Comparison of ENCODE assay signal across 14 mouse cellular contexts in the genomic region with DNA sequence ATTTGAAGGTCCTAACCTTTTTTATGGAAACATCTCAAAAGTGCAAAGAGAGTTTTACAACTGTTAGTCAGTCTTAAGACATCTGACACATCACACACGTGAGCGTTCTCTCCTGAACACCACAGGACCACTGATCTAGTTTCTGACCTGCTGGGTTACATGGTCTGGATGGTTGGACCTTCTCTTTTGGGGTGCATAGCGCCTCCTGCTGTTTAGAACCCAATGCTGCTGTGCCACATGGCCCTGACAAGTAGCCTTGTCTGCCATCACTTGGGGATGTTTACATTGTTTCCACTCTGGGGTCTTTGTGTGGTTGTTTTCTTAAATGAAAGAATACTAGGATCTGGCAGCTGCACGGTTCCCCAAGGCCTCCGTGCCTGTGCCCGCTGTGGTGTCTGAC. TPM values are rescaled to one million over a fixed set of nuclear protein-coding genes. Genes with fewer than 3 reads are reported as not detected.
DNase-seq lines count a peak whose midpoint lies in the region; ATAC-seq and TF ChIP-seq lines count a peak whose summit lies in the region.
"Had no signal": no experiment of that assay in that cellular context is flagged by ENCODE, and none has a peak within 500 bp of the region (broad histone marks: within the 10 kb centered on the region; RNA-seq: fewer than 3 reads in every experiment).

No protein-coding gene starts in this region.

- no peaks in the 10 kb centered on the region for H3K27me3 ChIP-seq in kidney, postnatal 0 days (ENCODE audit: insufficient read depth, low read length)

- H3K4me2 ChIP-seq in kidney, postnatal 0 days (ENCODE audit: low read length), result no peak overlapping the region

- DNase-seq in kidney, postnatal 0 days (ENCODE audit: low spot score), result no peak
- no peak for DNase-seq in kidney, postnatal 4 days
- DNase-seq in 3T3-L1 (ENCODE audit: low read depth, low spot score), result peak; percentile 44
- peak; percentile 24 for DNase-seq in A20 (ENCODE audit: low read depth, low spot score)
- no peak for DNase-seq in adrenal gland, postnatal 10 days
- DNase-seq in thymus, postnatal 0 days (ENCODE audit: low spot score), result no peak
- DNase-seq: adrenal gland, adult 2 months; kidney, postnatal 36 days; thymus, postnatal 4 days had no signal

- no peak overlapping the region for H3K9ac ChIP-seq in kidney, postnatal 0 days (ENCODE audit: low read depth, low read length)

- no peaks in the 10 kb centered on the region for H3K9me3 ChIP-seq in kidney, postnatal 0 days (replicated peaks; ENCODE audit: low read length)

- no peak overlapping the region for H3K27ac ChIP-seq in kidney, postnatal 0 days
- H3K27ac ChIP-seq in bone marrow, adult 2 months (ENCODE audit: control insufficient read depth, insufficient read depth, low read depth, low read length, poor library complexity), result no peak overlapping the region

- H3K4me1 ChIP-seq in kidney, postnatal 0 days (replicated peaks; ENCODE audit: insufficient read depth, low read length), result no peaks in the 10 kb centered on the region
- H3K4me1 ChIP-seq in bone marrow, adult 2 months (ENCODE audit: control insufficient read depth, insufficient read depth, low read length), result no peaks in the 10 kb centered on the region

- peaks cover 55% of the 10 kb centered on the region for H3K36me3 ChIP-seq in kidney, postnatal 0 days (ENCODE audit: insufficient read depth, low read length)

- WGBS in kidney, postnatal 0 days, result 90% methylated on average over 6 of the region's 6 CpGs
- 91% methylated on average over 6 of the region's 6 CpGs for WGBS in bone marrow, adult 2 months

- H3K4me3 ChIP-seq in kidney, postnatal 0 days (replicated peaks; ENCODE audit: low read depth, low read length), result no peak overlapping the region
- no peak overlapping the region for H3K4me3 ChIP-seq in bone marrow, adult 2 months (replicated peaks; ENCODE audit: control insufficient read depth, low read depth, low read length)
- H3K4me3 ChIP-seq: erythroblast, embryonic 14.5 days had no signal

- no peak for TF ChIP-seq POLR2A in bone marrow, adult 2 months (IDR thresholded peaks at IDR 0.05; ENCODE audit: borderline replicate concordance, control insufficient read depth, low read depth, low read length)

- TF ChIP-seq CTCF in kidney, postnatal 0 days (IDR thresholded peaks at IDR 0.05; ENCODE audit: low read depth), result peak; percentile 32; the same call in 1 of the 2 replicates
- 0 out of 2 replicates have a peak, but pooled peaks have one; percentile 21 for TF ChIP-seq CTCF in bone marrow, adult 2 months (IDR thresholded peaks at IDR 0.05; ENCODE audit: control insufficient read depth, insufficient read depth, low read length)

- no peak for ATAC-seq in kidney, postnatal 0 days (replicated peaks; ENCODE audit: low FRiP score, low read depth)

RNA-seq across cellular contexts. Expression of a gene that starts 14.7 kb away (rescaled TPM):
- polyA plus RNA-seq in kidney, postnatal 0 days (2015; fragmentation: Nextera tagmentation; extraction: Ambion mirVana), result 11.1 and 12.2 TPM in 2 replicates
- polyA plus RNA-seq in bone marrow, adult 2 months (2011; ENCODE audit: insufficient read depth, insufficient read length, low replicate concordance, missing spikeins), result 3.1 and 8.0 TPM in 2 replicates
- 1 to 10 TPM; 6.3 to 8.6 TPM for total RNA-seq in adrenal gland, postnatal 10 days (2021)
- 8.2 and 10.1 TPM in 2 replicates for polyA plus RNA-seq in thymus, postnatal 0 days (2015; fragmentation: Nextera tagmentation; extraction: Ambion mirVana)

RNA-seq across cellular contexts. Expression of a gene that starts 16.9 kb away (rescaled TPM):
- polyA plus RNA-seq in kidney, postnatal 0 days (2015; fragmentation: Nextera tagmentation; extraction: Ambion mirVana), result 31.1 and 34.6 TPM in 2 replicates
- 7.0 and 29.5 TPM in 2 replicates for polyA plus RNA-seq in bone marrow, adult 2 months (2011; ENCODE audit: insufficient read depth, insufficient read length, low replicate concordance, missing spikeins)
- 10 to 100 TPM; 11.4 to 13.3 TPM for total RNA-seq in adrenal gland, postnatal 10 days (2021)
- 46.4 and 51.4 TPM in 2 replicates for polyA plus RNA-seq in thymus, postnatal 0 days (2015; fragmentation: Nextera tagmentation; extraction: Ambion mirVana)

RNA-seq across cellular contexts. Expression of a gene that starts 22.0 kb away (rescaled TPM):
- 0.08 and 0.11 TPM in 2 replicates for polyA plus RNA-seq in kidney, postnatal 0 days (2015; fragmentation: Nextera tagmentation; extraction: Ambion mirVana)
- polyA plus RNA-seq in bone marrow, adult 2 months (2011; ENCODE audit: insufficient read depth, insufficient read length, low replicate concordance, missing spikeins), result not detected in 2 replicates
- total RNA-seq in adrenal gland, postnatal 10 days (2021), result 1 to 10 TPM; 3.1 to 4.4 TPM
- not detected in 2 replicates for polyA plus RNA-seq in thymus, postnatal 0 days (2015; fragmentation: Nextera tagmentation; extraction: Ambion mirVana)
- total RNA-seq: common myeloid progenitor, adult 5-6 weeks; granulocyte monocyte progenitor cell, adult 5-6 weeks; heart, postnatal 25 days had no signal
- polyA plus RNA-seq: erythroblast, embryonic 14.5 days had no signal

RNA-seq across cellular contexts. Expression of a gene that starts 33.0 kb away (rescaled TPM):
- 4.4 and 4.6 TPM in 2 replicates for polyA plus RNA-seq in kidney, postnatal 0 days (2015; fragmentation: Nextera tagmentation; extraction: Ambion mirVana)
- 0.67 and 1.7 TPM in 2 replicates for polyA plus RNA-seq in bone marrow, adult 2 months (2011; ENCODE audit: insufficient read depth, insufficient read length, low replicate concordance, missing spikeins)
- total RNA-seq in adrenal gland, postnatal 10 days (2021), result 100 to 1,000 TPM; 113 to 138 TPM
- 0.80 and 1.1 TPM in 2 replicates for polyA plus RNA-seq in thymus, postnatal 0 days (2015; fragmentation: Nextera tagmentation; extraction: Ambion mirVana)

RNA-seq across cellular contexts. Expression of a gene that starts 48.1 kb away (rescaled TPM):
- polyA plus RNA-seq in kidney, postnatal 0 days (2015; fragmentation: Nextera tagmentation; extraction: Ambion mirVana), result 10.3 and 12.0 TPM in 2 replicates
- 2.0 and 3.6 TPM in 2 replicates for polyA plus RNA-seq in bone marrow, adult 2 months (2011; ENCODE audit: insufficient read depth, insufficient read length, low replicate concordance, missing spikeins)
- 10 to 100 TPM; 22.8 to 28.8 TPM for total RNA-seq in adrenal gland, postnatal 10 days (2021)
- polyA plus RNA-seq in thymus, postnatal 0 days (2015; fragmentation: Nextera tagmentation; extraction: Ambion mirVana), result 7.4 and 8.8 TPM in 2 replicates

Comparison
In these comparisons a context has a peak if more than half of its experiments do, and no peak if none do; other contexts are left out.
1. DNase-seq: peak in 3T3-L1 (single experiment) and A20 (single experiment); none in kidney, postnatal 0 days (single experiment), kidney, postnatal 4 days (0 of 2), adrenal gland, postnatal 10 days (single experiment) and thymus, postnatal 0 days (single experiment).